Mouse (Mus musculus) forebrain, embryonic 14.5 days (tissue): ENCODE data around the gene Foxk1. TPM values are rescaled to one million over a fixed set of nuclear protein-coding genes. Genes with fewer than 3 reads are reported as not detected.
A peak's percentile ranks its signal among the peaks of the same experiment; 100 is the strongest.

Source experiments
- ATAC-seq: fragments of 200-750 bp; cut with Nextera tagmentation; 2 replicates; pipeline ENCODE4 v1.8.0; 2017; ENCODE audit warnings: mild to moderate bottlenecking, moderate library complexity
- DNase-seq: peaks from one replicate; pipeline ENCODE4 v3.0.0-alpha.2; 2015; ENCODE audit warnings: low spot score
- H3K27ac ChIP-seq: fragments of 300-500 bp; sonication (generic); 2 replicates; pipeline ENCODE4 v1.5.1; 2014; ENCODE audit warnings: low read depth, mild to moderate bottlenecking, control low read depth, low read length, moderate library complexity
- H3K27me3 ChIP-seq: fragments of 300-500 bp; sonication (generic); replicated peaks from 2 replicates; pipeline ENCODE4 v1.6.1; 2014; ENCODE audit warnings: low read length, control low read depth, mixed read lengths; ENCODE audit not compliant: control insufficient read depth, insufficient read depth
- H3K36me3 ChIP-seq: fragments of 300-500 bp; sonication (generic); 2 replicates; pipeline ENCODE4 v1.6.1; 2014; ENCODE audit warnings: low read length, control low read depth; ENCODE audit not compliant: control insufficient read depth, insufficient read depth
- H3K4me1 ChIP-seq: fragments of 300-500 bp; sonication (generic); 2 replicates; pipeline ENCODE4 v1.6.1; 2014; ENCODE audit warnings: antibody characterized with exemption, low read length, control low read depth; ENCODE audit not compliant: control insufficient read depth, insufficient read depth
- H3K4me2 ChIP-seq: fragments of 300-500 bp; sonication (generic); 2 replicates; pipeline ENCODE4 v1.6.1; 2014; ENCODE audit warnings: mild to moderate bottlenecking, control low read depth, low read length
- H3K4me3 ChIP-seq: fragments of 300-500 bp; sonication (generic); 2 replicates; pipeline ENCODE4 v1.5.1; 2014; ENCODE audit warnings: low read depth, low read length, control low read depth
- H3K9ac ChIP-seq: fragments of 300-500 bp; sonication (generic); 2 replicates; pipeline ENCODE4 v1.6.1; 2014; ENCODE audit warnings: mild to moderate bottlenecking, low read length, control low read depth, moderate library complexity
- H3K9me3 ChIP-seq: fragments of 300-500 bp; sonication (generic); replicated peaks from 2 replicates; pipeline ENCODE4 v1.6.1; 2016; ENCODE audit warnings: low read length, control low read depth, mixed read lengths; ENCODE audit not compliant: control insufficient read depth
- WGBS: fragments of 180-500 bp; shearing (Covaris S2); extraction: QIAGEN DNeasy Blood & Tissue Kit; methylation state at CpG from one replicate; pipeline ENCODE4 v1.1.7; 2014; 5-methylcytosine and 5-hydroxymethylcytosine counted together
- polyA plus RNA-seq: library from polyadenylated mRNA; unstranded; fragments of >200 nt; fragmentation: Nextera tagmentation; extraction: Ambion mirVana; gene quantifications from 2 replicates; pipeline ENCODE4 v1.2.1, GENCODE M21; 2014

The Foxk1 gene
- polyA plus RNA-seq, 1 experiment from 2014 or later: 1.8 TPM

- DNase-seq (no peak), ATAC-seq (no peak)
- 87% methylated on average over 7 of the region's 7 CpGs for whole genome bisulfite sequencing
- H3K9ac ChIP-seq: no peak overlapping the region
- no peaks in the 10 kb centered on the region for H3K36me3 ChIP-seq
- H3K4me2 ChIP-seq: no peak overlapping the region
- no peak overlapping the region for H3K27ac ChIP-seq
- H3K4me3 ChIP-seq: no peak overlapping the region
- peaks cover 14% of the 10 kb centered on the region for H3K4me1 ChIP-seq
- no peaks in the 10 kb centered on the region for H3K27me3 ChIP-seq
- H3K9me3 ChIP-seq: no peaks in the 10 kb centered on the region
These were observed 40.7 kb downstream of the Foxk1 start for GRCm38 (mm10) chr5:142442045-142442440.

- Histone ChIP-seq H3K4me1 (peaks cover 16% of the 10 kb centered on the region), H3K27me3 (no peaks in the 10 kb centered on the region), H3K27ac (no peak overlapping the region), H3K4me3 (no peak overlapping the region), H3K9me3 (no peaks in the 10 kb centered on the region), H3K9ac (no peak overlapping the region), H3K36me3 (no peaks in the 10 kb centered on the region), H3K4me2 (no peak overlapping the region)
- no peak for DNase-seq
- 69% methylated on average over 15 of the region's 15 CpGs for WGBS
- ATAC-seq: no peak
These were observed 42.2 kb downstream of the Foxk1 start for GRCm38 (mm10) chr5:142443514-142443913.

GRCm38 (mm10) chr5:142443994-142444393 lies 42.7 kb downstream of the Foxk1 start:
- H3K27ac ChIP-seq: no peak overlapping the region
- ATAC-seq: no peak
- no peak overlapping the region for H3K4me2 ChIP-seq
- H3K36me3 ChIP-seq: 0 out of 2 replicates have a peak, but pooled peaks cover 3% of the 10 kb centered on the region
- 74% methylated on average over 14 of the region's 14 CpGs for WGBS
- no peaks in the 10 kb centered on the region for H3K27me3 ChIP-seq
- peaks cover 16% of the 10 kb centered on the region for H3K4me1 ChIP-seq
- no peaks in the 10 kb centered on the region for H3K9me3 ChIP-seq
- no peak overlapping the region for H3K9ac ChIP-seq
- no peak overlapping the region for H3K4me3 ChIP-seq
- DNase-seq: no peak

- 71% methylated on average over 11 of the region's 11 CpGs for WGBS
- Histone ChIP-seq H3K4me3 (no peak overlapping the region), H3K4me2 (no peak overlapping the region), H3K9ac (no peak overlapping the region), H3K4me1 (peaks cover 12% of the 10 kb centered on the region), H3K9me3 (no peaks in the 10 kb centered on the region), H3K27ac (no peak overlapping the region), H3K36me3 (peaks cover 8% of the 10 kb centered on the region), H3K27me3 (no peaks in the 10 kb centered on the region)
- ATAC-seq: no peak
- DNase-seq: no peak
These were observed 43.7 kb downstream of the Foxk1 start for GRCm38 (mm10) chr5:142444791-142445531.

GRCm38 (mm10) chr5:142445709-142446108 lies 44.4 kb downstream of the Foxk1 start:
- H3K4me2 ChIP-seq: no peak overlapping the region
- no peak overlapping the region for H3K9ac ChIP-seq
- peaks cover 14% of the 10 kb centered on the region for H3K36me3 ChIP-seq
- H3K4me3 ChIP-seq: no peak overlapping the region
- peaks cover 9% of the 10 kb centered on the region; the same call in 1 of the 2 replicates for H3K4me1 ChIP-seq
- no peak overlapping the region for H3K27ac ChIP-seq
- no peaks in the 10 kb centered on the region for H3K9me3 ChIP-seq
- peak; percentile 43 for DNase-seq
- 57% methylated on average over 8 of the region's 8 CpGs for WGBS
- ATAC-seq: 0 out of 2 replicates have a peak, but pooled peaks have one; percentile 10
- H3K27me3 ChIP-seq: no peaks in the 10 kb centered on the region

- DNase-seq: peak; percentile 96
- Histone ChIP-seq H3K4me3 (no peak overlapping the region), H3K27ac (no peak overlapping the region), H3K4me1 (0 out of 2 replicates have a peak, but pooled peaks cover 2% of the 10 kb centered on the region), H3K4me2 (0 out of 2 replicates have a peak overlapping the region, but pooled peaks have one; percentile 11), H3K36me3 (peaks cover 25% of the 10 kb centered on the region), H3K9me3 (no peaks in the 10 kb centered on the region), H3K27me3 (no peaks in the 10 kb centered on the region), H3K9ac (no peak overlapping the region)
- 8% methylated on average over 9 of the region's 9 CpGs for WGBS
- ATAC-seq: peak; percentile 80
These were observed 46.8 kb downstream of the Foxk1 start for GRCm38 (mm10) chr5:142448076-142448475.

- H3K27ac ChIP-seq: no peak overlapping the region
- ATAC-seq (0 out of 2 replicates have a peak, but pooled peaks have one; percentile 8), DNase-seq (no peak)
- no peak overlapping the region for H3K9ac ChIP-seq
- H3K4me3 ChIP-seq: no peak overlapping the region
- 0 out of 2 replicates have a peak, but pooled peaks cover 2% of the 10 kb centered on the region for H3K4me1 ChIP-seq
- peaks cover 31% of the 10 kb centered on the region for H3K36me3 ChIP-seq
- no peak overlapping the region for H3K4me2 ChIP-seq
- WGBS: 85% methylated on average over 12 of the region's 12 CpGs
- no peaks in the 10 kb centered on the region for H3K9me3 ChIP-seq
- no peaks in the 10 kb centered on the region for H3K27me3 ChIP-seq
These were observed 47.3 kb downstream of the Foxk1 start for GRCm38 (mm10) chr5:142448623-142449022.

GRCm38 (mm10) chr5:142450846-142451245 lies 49.5 kb downstream of the Foxk1 start:
- 86% methylated on average over 9 of the region's 9 CpGs for WGBS
- no peak overlapping the region for H3K27ac ChIP-seq
- peaks cover 48% of the 10 kb centered on the region for H3K36me3 ChIP-seq
- H3K4me1 ChIP-seq: 0 out of 2 replicates have a peak, but pooled peaks cover 2% of the 10 kb centered on the region
- ATAC-seq (no peak), DNase-seq (no peak)
- H3K9ac ChIP-seq: no peak overlapping the region
- H3K4me2 ChIP-seq: no peak overlapping the region
- H3K27me3 ChIP-seq: no peaks in the 10 kb centered on the region
- no peak overlapping the region for H3K4me3 ChIP-seq
- H3K9me3 ChIP-seq: no peaks in the 10 kb centered on the region

- peaks cover 55% of the 10 kb centered on the region for H3K36me3 ChIP-seq
- H3K9ac ChIP-seq: no peak overlapping the region
- H3K9me3 ChIP-seq: no peaks in the 10 kb centered on the region
- H3K4me2 ChIP-seq: no peak overlapping the region
- no peak overlapping the region for H3K4me3 ChIP-seq
- no peaks in the 10 kb centered on the region for H3K27me3 ChIP-seq
- H3K4me1 ChIP-seq: 0 out of 2 replicates have a peak, but pooled peaks cover 2% of the 10 kb centered on the region
- ATAC-seq: peak; percentile 25; the same call in 1 of the 2 replicates
- no peak overlapping the region for H3K27ac ChIP-seq
- DNase-seq: peak; percentile 53
- 8% methylated on average over 1 of the region's 1 CpGs for WGBS
These were observed 50.5 kb downstream of the Foxk1 start for GRCm38 (mm10) chr5:142451759-142452158.
